Mouse (Mus musculus) T-helper 1 cell (primary cell): ENCODE data around the gene Duoxa1.
"Not testable (repeated sequence)": the region's sequence is repeated elsewhere in the genome, so short reads cannot be mapped to it uniquely, and the experiment has no call there.

Experiments
- in situ Hi-C: fragments of 300-600 bp; cut with MboI, MseI; formaldehyde crosslinking; loops from one replicate; pipeline ENCODE4 v1.15.1; 2025; ENCODE audit warnings: high pct_unique_total_duplicates

Duoxa1 gene

GRCm38 (mm10) chr2:122330317-122330716 lies 16.8 kb upstream of the Duoxa1 start:
- in situ Hi-C loops, result not testable (repeated sequence)

GRCm38 (mm10) chr2:122327986-122328385 lies 14.5 kb upstream of the Duoxa1 start:
- in situ Hi-C loops, result no loop called here

DNA sequence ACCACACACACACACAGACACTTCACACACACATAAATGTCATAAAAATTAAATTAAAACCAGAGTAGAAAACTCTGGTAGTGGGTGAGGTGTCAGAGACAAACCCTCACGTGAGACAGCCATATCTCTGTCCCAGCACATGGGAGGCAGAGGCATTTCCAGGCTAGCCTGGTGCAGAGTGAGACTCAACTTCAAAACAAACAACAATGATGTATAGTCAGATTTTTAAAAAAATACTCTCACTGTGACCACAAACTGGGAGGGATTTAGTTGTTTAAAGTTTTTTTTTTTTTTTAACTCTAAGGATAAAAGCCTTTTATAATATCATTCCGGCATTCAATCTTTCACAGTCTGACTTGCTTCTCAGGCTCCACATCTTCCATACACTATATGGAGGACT lies 11.8 kb upstream of the Duoxa1 start:
- in situ Hi-C loops, result no loop called here

DNA sequence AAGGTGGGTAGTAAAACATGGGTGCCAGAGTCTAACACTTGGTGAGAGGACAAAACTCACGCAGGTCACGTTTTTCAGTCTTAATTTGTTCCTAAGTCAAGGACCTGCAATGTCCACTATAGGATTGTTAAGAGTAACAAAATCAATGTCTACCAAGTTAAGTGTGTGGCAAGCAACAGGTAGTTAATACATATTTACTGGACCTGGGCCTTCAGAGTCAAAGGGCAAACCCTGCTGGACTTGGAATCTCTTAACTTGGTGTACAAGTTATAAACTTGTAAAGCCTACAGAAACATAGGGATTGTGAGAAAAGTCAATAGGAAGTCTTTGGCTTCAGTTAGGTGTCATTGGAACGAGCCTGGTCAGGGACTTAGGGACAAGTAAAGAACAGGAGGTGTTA lies 11.1 kb upstream of the Duoxa1 start:
- in situ Hi-C loops, result no loop called here

DNA sequence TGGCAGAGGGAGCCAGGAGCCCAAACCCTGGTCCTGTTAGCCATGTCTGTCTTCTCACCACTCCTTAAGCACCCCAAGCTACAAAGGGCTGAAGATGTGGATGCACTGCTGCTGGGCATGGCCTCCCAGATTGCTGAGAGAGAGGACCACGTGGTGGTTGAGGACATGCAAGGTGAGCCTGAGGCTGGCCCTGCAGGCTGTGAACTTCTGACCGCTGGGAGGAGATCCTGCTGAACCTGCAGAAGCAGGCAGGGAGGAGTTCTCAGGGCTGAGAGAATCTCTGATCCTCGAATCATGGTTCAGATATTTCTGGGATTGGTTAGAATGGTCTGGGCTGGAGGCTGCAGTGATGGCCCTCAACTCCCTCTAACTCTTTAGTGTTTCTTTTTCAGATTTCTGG lies 10.4 kb upstream of the Duoxa1 start:
- in situ Hi-C loops, result no loop called here

DNA sequence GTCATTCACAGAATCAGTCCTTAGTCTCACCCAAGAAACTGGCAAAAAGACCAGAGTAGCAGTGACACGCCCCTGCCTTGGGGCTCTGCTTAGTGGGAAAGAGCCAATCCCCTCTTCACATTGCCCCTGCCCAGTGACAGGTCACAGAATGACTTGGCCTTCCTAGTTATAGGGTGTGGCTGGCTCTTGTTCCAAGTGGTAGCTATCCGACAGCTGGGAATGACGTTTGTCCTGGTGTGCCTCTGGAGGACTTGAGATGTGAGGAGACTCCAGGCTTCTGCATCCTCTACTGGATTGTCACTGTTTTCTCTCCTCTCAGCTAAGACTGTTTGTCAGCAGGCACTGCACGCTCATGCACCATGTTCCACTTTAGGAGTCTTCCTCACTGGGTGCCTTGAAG lies 3.9 kb upstream of the Duoxa1 start:
- in situ Hi-C loops, result no loop called here

- in situ Hi-C loops, result no loop called here
Observed at GRCm38 (mm10) chr2:122315372-122315771, 1.8 kb upstream of the Duoxa1 start, which contains the start of gene Duox1. Duox1 (plus strand) TSS chr2:122315672.

DNA sequence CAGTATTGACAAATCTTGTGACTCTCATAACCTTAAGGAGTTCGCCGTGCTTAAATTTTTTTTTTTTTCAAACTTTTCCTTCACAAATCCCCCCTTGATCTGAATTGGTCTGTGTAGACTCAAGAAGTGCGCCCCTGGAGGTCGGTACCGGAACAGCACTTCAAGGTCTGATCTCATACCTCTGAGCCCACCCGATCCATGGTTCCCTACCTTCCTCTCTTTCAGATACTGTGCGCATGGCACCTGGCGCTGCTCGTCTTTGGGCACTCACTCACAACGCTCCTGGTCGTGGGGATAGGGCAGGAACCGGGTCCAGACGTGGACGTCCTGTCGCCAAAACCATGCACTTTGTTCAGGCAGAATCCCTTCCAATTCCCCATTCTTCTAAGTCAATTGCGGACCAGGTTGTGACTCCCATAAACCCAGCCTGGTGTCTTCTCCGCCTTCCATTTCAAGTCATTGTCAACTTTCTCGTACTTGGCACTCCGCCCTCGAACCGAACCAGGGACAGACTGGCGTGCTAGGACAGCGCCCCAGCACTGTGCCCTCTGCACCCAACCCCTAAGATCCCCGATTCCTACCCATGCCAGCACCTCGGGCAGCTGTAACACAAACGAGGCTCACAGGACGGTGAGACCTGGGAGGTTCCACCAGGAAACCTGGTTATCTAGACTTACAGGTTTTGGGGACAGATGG lies 660 bp downstream of the Duoxa1 start:
- in situ Hi-C loops, result no loop called here

DNA sequence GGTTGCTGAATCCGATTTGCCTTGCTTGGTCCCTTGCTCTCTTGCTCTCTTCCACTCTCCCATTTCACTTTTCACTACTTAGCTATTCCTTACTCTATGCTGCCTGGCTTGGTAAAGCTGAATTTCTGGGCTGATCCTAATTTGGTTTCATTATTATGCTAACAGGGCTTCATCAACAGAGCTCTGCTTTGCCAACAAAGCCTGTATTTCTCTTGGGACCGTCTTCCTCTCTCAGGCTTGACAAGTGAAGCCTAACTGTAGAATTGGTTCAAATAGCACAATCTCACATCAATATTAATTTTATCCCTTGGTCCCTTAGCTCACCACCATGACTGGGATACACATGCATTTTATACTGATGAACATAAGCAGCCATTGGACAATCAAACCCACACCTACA lies 2.0 kb downstream of the Duoxa1 start:
- in situ Hi-C loops, result no loop called here

DNA sequence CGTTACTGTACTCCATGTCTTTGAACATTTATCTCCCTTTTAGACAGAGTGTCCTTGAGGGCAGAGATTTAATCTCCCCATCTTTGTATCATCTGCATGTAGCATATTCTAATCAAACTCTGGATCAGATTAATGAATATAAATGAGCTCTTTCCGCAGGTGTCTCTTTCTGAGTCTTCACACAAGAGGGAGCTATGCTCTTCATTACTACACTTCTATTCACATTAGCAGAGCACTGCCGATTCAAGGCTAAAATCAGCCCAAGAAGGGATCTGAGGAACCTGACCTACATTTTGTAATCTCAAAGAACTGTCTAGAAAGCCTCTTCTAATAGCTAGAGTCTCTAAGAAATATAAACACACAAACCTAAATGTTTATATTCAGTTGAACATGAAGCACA lies 3.9 kb downstream of the Duoxa1 start:
- in situ Hi-C loops, result no loop called here

DNA sequence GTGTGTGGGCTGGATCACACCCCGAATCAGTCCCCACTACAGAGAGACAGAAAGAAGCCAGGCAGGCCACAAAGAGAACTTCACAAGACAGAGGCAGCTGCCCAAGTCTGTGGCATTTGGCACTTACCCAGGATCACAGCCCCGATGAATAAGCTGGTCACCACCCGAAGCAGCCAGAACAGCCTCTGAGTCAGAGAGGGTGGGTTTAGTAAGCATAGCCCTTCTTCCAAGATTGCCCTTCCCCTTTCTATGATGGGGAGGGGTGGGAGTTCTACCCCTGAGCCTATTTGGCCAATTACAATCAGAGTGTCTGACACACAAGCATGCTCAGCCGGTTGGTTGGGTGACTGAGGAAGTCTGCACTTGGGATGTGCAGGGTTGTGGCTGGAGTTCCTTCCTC lies 7.3 kb downstream of the Duoxa1 start:
- in situ Hi-C loops, result no loop called here

DNA sequence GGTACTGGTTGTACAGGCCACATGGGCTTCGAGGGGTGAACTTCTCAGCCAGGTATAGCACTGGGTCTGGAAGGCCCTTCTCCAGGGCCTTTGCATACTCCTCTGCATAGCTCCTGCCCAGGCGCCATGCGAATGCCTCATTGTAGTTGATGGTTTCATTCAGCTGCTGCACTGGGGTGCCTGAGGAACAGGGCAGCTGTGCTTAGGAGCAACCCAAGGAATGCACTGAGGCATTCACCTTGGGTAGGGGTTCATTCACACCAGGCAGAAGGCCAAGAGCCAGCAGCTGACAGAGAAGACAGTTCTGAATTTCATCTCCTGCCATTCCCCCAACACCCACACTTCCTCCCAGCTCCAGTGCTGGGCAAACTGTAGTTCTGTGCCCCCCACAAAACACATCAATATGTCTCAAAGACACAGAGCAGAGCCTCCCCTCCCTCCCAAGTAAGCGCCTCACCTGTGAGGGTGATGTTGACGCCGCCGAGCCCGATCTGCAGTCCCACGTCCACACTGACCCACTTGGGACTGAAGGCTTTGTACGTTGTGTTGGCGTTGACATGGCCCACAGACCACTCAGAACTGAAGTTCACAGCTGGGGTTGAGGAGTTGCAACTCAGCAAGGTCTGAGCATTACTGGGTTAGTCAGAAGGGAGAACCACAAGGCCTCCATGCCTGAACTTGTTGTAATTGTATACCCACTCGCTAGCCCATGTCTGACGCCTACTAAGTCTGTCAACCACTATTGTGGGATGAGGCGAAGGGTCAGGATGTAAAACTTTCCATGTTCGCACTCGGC lies 8.2 kb downstream of the Duoxa1 start:
- in situ Hi-C loops, result no loop called here

- in situ Hi-C loops, result no loop called here
Observed at GRCm38 (mm10) chr2:122304544-122304943, 9.0 kb downstream of the Duoxa1 start.

GRCm38 (mm10) chr2:122302574-122303241 lies 10.8 kb downstream of the Duoxa1 start:
- in situ Hi-C loops, result no loop called here

DNA sequence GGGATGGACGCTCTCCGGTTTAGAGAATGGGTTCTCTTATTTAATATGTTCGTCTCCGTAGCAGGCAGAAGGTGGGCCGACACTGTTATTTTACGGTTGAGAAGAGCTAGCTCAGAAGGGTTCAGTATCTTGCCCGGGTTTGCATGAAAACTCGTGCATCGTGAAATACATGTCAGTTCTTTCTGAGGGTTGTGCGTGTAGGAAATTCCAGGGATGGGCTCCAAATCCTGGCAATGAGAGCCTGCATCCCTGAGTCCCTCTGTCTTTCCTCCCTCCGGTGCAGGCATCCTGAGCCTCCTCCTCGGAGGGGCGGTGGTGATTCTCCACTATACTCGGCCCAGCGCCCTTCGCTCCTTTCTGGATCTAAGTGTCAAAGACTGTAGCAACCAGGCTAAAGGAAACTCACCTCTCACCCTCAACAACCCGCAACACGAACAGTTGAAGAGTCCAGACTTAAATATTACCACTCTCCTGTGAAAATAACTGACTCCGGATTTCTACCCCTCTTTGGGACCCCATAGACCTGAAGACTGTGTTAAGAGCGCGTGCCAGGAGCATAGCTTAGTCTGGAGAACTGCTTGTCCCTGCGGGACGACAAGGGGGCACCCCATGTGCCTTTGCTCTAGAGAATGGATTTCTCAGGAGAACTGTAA lies 11.5 kb downstream of the Duoxa1 start:
- in situ Hi-C loops, result no loop called here

- in situ Hi-C loops, result no loop called here
Observed at GRCm38 (mm10) chr2:122301081-122301920, 12.2 kb downstream of the Duoxa1 start.

- in situ Hi-C loops, result no loop called here
Observed at GRCm38 (mm10) chr2:122300656-122301020, 12.9 kb downstream of the Duoxa1 start.

- in situ Hi-C loops, result no loop called here
Observed at GRCm38 (mm10) chr2:122299911-122300655, 13.4 kb downstream of the Duoxa1 start.

DNA sequence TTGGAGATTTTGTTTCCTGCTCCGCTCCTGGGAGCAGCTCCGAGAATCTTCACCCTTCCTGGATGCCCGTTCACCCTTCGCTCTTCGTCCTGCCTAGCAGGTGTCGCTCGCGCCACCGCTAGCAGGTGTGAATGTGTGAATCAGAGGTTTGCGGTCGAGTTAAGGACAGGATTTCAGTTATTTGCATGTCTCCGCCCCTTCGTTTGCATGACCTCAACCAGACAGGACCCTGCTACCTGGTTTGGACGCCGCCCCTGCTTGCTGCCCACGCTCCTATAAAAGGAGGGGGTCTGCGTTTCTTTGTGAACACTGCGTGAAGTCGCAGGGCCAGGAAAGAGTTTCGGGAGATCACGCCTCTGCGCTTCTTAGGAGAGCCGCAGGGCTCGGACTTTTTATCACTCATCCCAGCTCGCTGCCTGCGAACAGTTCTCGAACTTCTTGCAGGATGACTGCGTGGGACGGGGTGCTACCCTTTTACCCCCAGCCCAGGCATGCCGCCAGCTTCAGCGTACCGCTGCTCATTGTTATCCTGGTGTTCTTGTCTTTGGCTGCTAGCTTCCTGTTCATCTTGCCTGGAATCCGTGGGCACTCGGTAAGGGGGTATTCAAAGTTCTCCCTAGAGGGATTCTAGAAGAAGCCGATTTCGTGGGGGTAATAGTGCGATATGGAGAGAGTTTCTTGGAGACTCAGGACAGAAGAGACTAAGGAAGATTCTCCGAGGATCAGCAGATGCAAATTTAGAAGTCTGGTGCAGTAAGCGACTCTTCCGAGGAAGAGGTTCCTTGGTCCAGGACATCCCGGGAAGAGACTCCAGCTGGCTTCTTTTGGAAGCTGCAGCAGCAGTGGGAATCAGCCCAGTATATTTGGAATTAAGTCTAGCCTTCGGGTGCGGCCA lies 14.7 kb downstream of the Duoxa1 start, which contains the start of gene Duoxa2:
Duoxa2 (plus strand) TSS at position 305 of the 895 bp plus-strand sequence.
- in situ Hi-C loops, result no loop called here
